Mouse (Mus musculus) myocyte (in vitro differentiated cells): ENCODE measurements around the gene Arhgef26.

Experiments
- CEBPB ChIP-seq: IDR thresholded peaks from 2 replicates; pipeline ENCODE4 v1.6.1; 2011; ENCODE audit warnings: mild to moderate bottlenecking, moderate library complexity; ENCODE audit not compliant: poor library complexity, insufficient read depth, severe bottlenecking
- E2F4 ChIP-seq: IDR thresholded peaks from one replicate; pipeline ENCODE4 v1.6.1; 2011; ENCODE audit warnings: mild to moderate bottlenecking, control low read depth, moderate library complexity; ENCODE audit not compliant: insufficient read depth
- MAX ChIP-seq: IDR thresholded peaks from one replicate; pipeline ENCODE4 v1.6.1; 2011; ENCODE audit warnings: low read depth, mild to moderate bottlenecking, control low read depth
- MYOD1 ChIP-seq, 3 experiments: IDR thresholded peaks; one replicate each; pipeline ENCODE4 v1.6.1; 2011; ENCODE audit warnings: control low read depth in 2 of 3, low read depth in 2 of 3, mild to moderate bottlenecking in 2 of 3, moderate library complexity in 1 of 3; ENCODE audit not compliant: insufficient read length in 2 of 3, control insufficient read depth in 1 of 3
- MYOG ChIP-seq, 3 experiments: IDR thresholded peaks; one replicate each; pipeline ENCODE4 v1.6.1; 2011; ENCODE audit warnings: control low read depth in 2 of 3, low read depth in 2 of 3, mild to moderate bottlenecking in 2 of 3; ENCODE audit not compliant: insufficient read length in 2 of 3, control insufficient read depth in 1 of 3, insufficient read depth in 1 of 3
- POLR2A ChIP-seq: IDR thresholded peaks from one replicate; pipeline ENCODE4 v1.6.1; 2011; ENCODE audit warnings: low read depth, mild to moderate bottlenecking, control low read depth, moderate library complexity; ENCODE audit not compliant: insufficient read length
- POLR2AphosphoS2 ChIP-seq: IDR thresholded peaks from one replicate; pipeline ENCODE4 v1.6.1; 2011; ENCODE audit warnings: low read depth, control low read depth; ENCODE audit not compliant: insufficient read length
- SRF ChIP-seq: IDR thresholded peaks from one replicate; pipeline ENCODE4 v1.6.1; 2011; ENCODE audit warnings: low read depth; ENCODE audit not compliant: control insufficient read depth, insufficient read length
- TCF12 ChIP-seq: IDR thresholded peaks from one replicate; pipeline ENCODE4 v1.6.1; 2011; ENCODE audit warnings: mild to moderate bottlenecking, control low read depth; ENCODE audit not compliant: poor library complexity, insufficient read depth, severe bottlenecking

GRCm38 (mm10) chr3:62446271-62446670 lies 108.1 kb downstream of the Arhgef26 start:
- TF ChIP-seq POLR2A: no peak
- no peak for TF ChIP-seq MYOD1 (IDR thresholded peaks at IDR 0.05; ENCODE audit: control insufficient read depth in 1 of 3, insufficient read length in 2 of 3, low read depth in 2 of 3)
- TF ChIP-seq TCF12: no peak
- TF ChIP-seq MAX: no peak
- no peak for TF ChIP-seq MYOG (IDR thresholded peaks at IDR 0.05; ENCODE audit: control insufficient read depth in 1 of 3, insufficient read depth in 1 of 3, insufficient read length in 2 of 3, low read depth in 2 of 3)
- no peak for TF ChIP-seq CEBPB
- no peak for TF ChIP-seq SRF
- no peak for TF ChIP-seq E2F4
- TF ChIP-seq POLR2AphosphoS2: no peak
